In genomic region chr12:108941282-108941681, GRCm38 (mm10) we compare ENCODE assay signal across 21 mouse cellular contexts. TPM values are rescaled to one million over a fixed set of nuclear protein-coding genes. Genes with fewer than 3 reads are reported as not detected.
DNase-seq lines count a peak whose midpoint lies in the region; ATAC-seq and TF ChIP-seq lines count a peak whose summit lies in the region.
"Had no signal": no experiment of that assay in that cellular context is flagged by ENCODE, and none has a peak within 500 bp of the region (broad histone marks: within the 10 kb centered on the region; RNA-seq: fewer than 3 reads in every experiment).

No protein-coding gene starts in this region.

- H3K27me3 ChIP-seq in intestine, postnatal 0 days (replicated peaks; ENCODE audit: control insufficient read depth, insufficient read depth, low read length): no peaks in the 10 kb centered on the region
- H3K27me3 ChIP-seq in intestine, embryonic 15.5 days (replicated peaks): no peaks in the 10 kb centered on the region
- no peaks in the 10 kb centered on the region for H3K27me3 ChIP-seq in liver, postnatal 0 days (ENCODE audit: insufficient read depth, low read length)
- H3K27me3 ChIP-seq in liver, embryonic 12.5 days (replicated peaks): no peaks in the 10 kb centered on the region
- H3K27me3 ChIP-seq: embryonic facial prominence, embryonic 13.5 days; forebrain, embryonic 12.5 days; hindbrain, embryonic 13.5 days had no signal

- no peak for DNase-seq in liver, postnatal 0 days
- peak; percentile 24 for DNase-seq in adipocyte (ENCODE audit: low spot score)
- DNase-seq in brain, embryonic 14.5 days (ENCODE audit: low read depth): no peak
- DNase-seq in thymus, postnatal 4 days: no peak
- DNase-seq: adrenal gland, adult 8-10 months; adrenal gland, postnatal 36 days; cerebellum, adult 11-12 months; cerebellum, adult 9-10 months; cerebellum, postnatal 25 days; gastrocnemius, postnatal 25 days; heart, postnatal 10 days; heart, postnatal 4 days had no signal

- no peak overlapping the region for H3K4me3 ChIP-seq in intestine, postnatal 0 days (ENCODE audit: low read depth, low read length)
- H3K4me3 ChIP-seq in intestine, embryonic 15.5 days (replicated peaks): no peak overlapping the region
- H3K4me3 ChIP-seq in liver, postnatal 0 days (ENCODE audit: low read depth, low read length): no peak overlapping the region
- H3K4me3 ChIP-seq in liver, embryonic 12.5 days: no peak overlapping the region
- H3K4me3 ChIP-seq: embryonic facial prominence, embryonic 13.5 days; forebrain, embryonic 12.5 days; heart, embryonic 10.5 days; hindbrain, embryonic 13.5 days had no signal

- no peaks in the 10 kb centered on the region for H3K4me1 ChIP-seq in intestine, postnatal 0 days (replicated peaks; ENCODE audit: control insufficient read depth, insufficient read depth, low read length)
- H3K4me1 ChIP-seq in intestine, embryonic 15.5 days (replicated peaks): no peaks in the 10 kb centered on the region
- H3K4me1 ChIP-seq in liver, postnatal 0 days (ENCODE audit: insufficient read depth): peaks cover 3% of the 10 kb centered on the region; the same call in 1 of the 2 replicates
- no peaks in the 10 kb centered on the region for H3K4me1 ChIP-seq in liver, embryonic 12.5 days

- H3K27ac ChIP-seq in intestine, postnatal 0 days (ENCODE audit: low read depth, low read length): no peak overlapping the region
- H3K27ac ChIP-seq in intestine, embryonic 15.5 days: no peak overlapping the region
- no peak overlapping the region for H3K27ac ChIP-seq in liver, postnatal 0 days (ENCODE audit: low read depth)
- no peak overlapping the region for H3K27ac ChIP-seq in liver, embryonic 12.5 days
- H3K27ac ChIP-seq: embryonic facial prominence, embryonic 13.5 days; forebrain, embryonic 12.5 days; heart, embryonic 10.5 days; hindbrain, embryonic 13.5 days had no signal

- no peaks in the 10 kb centered on the region for H3K36me3 ChIP-seq in intestine, postnatal 0 days (ENCODE audit: control insufficient read depth, insufficient read depth)
- no peaks in the 10 kb centered on the region for H3K36me3 ChIP-seq in intestine, embryonic 15.5 days
- no peaks in the 10 kb centered on the region for H3K36me3 ChIP-seq in liver, postnatal 0 days (replicated peaks; ENCODE audit: insufficient read depth, low read length)
- H3K36me3 ChIP-seq in liver, embryonic 12.5 days: no peaks in the 10 kb centered on the region
- H3K36me3 ChIP-seq: embryonic facial prominence, embryonic 13.5 days; forebrain, embryonic 12.5 days; heart, embryonic 10.5 days; hindbrain, embryonic 13.5 days had no signal

- peak; percentile 35 for TF ChIP-seq CTCF in intestine, postnatal 0 days (IDR thresholded peaks at IDR 0.05; ENCODE audit: low read depth)
- TF ChIP-seq CTCF in liver, postnatal 0 days (IDR thresholded peaks at IDR 0.05; ENCODE audit: low read depth): peak; percentile 12; the same call in 1 of the 2 replicates
- peak; percentile 11; the same call in 1 of the 2 replicates for TF ChIP-seq CTCF in brain, embryonic 14.5 days (IDR thresholded peaks at IDR 0.05; ENCODE audit: borderline replicate concordance, extremely low read depth, insufficient read depth, insufficient read length)

- TF ChIP-seq POLR2A in brain, embryonic 14.5 days (IDR thresholded peaks at IDR 0.05; ENCODE audit: borderline replicate concordance, extremely low read depth, insufficient read depth, insufficient read length, poor library complexity, severe bottlenecking): no peak

- TF ChIP-seq EP300 in liver, postnatal 0 days (IDR thresholded peaks at IDR 0.05; ENCODE audit: low read depth): no peak

- no peak overlapping the region for H3K4me2 ChIP-seq in intestine, postnatal 0 days (replicated peaks; ENCODE audit: low read depth)
- no peak overlapping the region for H3K4me2 ChIP-seq in intestine, embryonic 15.5 days (replicated peaks)
- no peak overlapping the region for H3K4me2 ChIP-seq in liver, postnatal 0 days (ENCODE audit: low read depth, low read length)
- no peak overlapping the region for H3K4me2 ChIP-seq in liver, embryonic 12.5 days
- H3K4me2 ChIP-seq: embryonic facial prominence, embryonic 13.5 days; forebrain, embryonic 12.5 days; hindbrain, embryonic 13.5 days had no signal

- ATAC-seq in intestine, postnatal 0 days: no peak
- ATAC-seq in intestine, embryonic 15.5 days: no peak
- no peak for ATAC-seq in liver, postnatal 0 days
- ATAC-seq in liver, embryonic 12.5 days: no peak
- ATAC-seq in cerebellum, adult (ENCODE audit: insufficient number of reproducible peaks, low FRiP score, low TSS enrichment): no peak
- ATAC-seq: forebrain, embryonic 16.5 days had no signal

- H3K9me3 ChIP-seq in intestine, postnatal 0 days (ENCODE audit: control insufficient read depth): no peaks in the 10 kb centered on the region
- no peaks in the 10 kb centered on the region for H3K9me3 ChIP-seq in intestine, embryonic 15.5 days
- H3K9me3 ChIP-seq in liver, postnatal 0 days (ENCODE audit: low read length): no peaks in the 10 kb centered on the region
- H3K9me3 ChIP-seq in liver, embryonic 12.5 days (replicated peaks): no peaks in the 10 kb centered on the region
- H3K9me3 ChIP-seq: embryonic facial prominence, embryonic 13.5 days; forebrain, embryonic 12.5 days; heart, embryonic 10.5 days; hindbrain, embryonic 13.5 days had no signal

- 54% methylated on average over 2 of the region's 2 CpGs for WGBS in intestine, postnatal 0 days
- WGBS in intestine, embryonic 15.5 days: 62% methylated on average over 2 of the region's 2 CpGs
- WGBS in liver, postnatal 0 days (ENCODE audit: insufficient replicate concordance): 56% methylated on average over 2 of the region's 2 CpGs
- WGBS in liver, embryonic 12.5 days (ENCODE audit: insufficient replicate concordance): 56% methylated on average over 2 of the region's 2 CpGs

- no peak overlapping the region for H3K9ac ChIP-seq in intestine, postnatal 0 days (ENCODE audit: low read depth, low read length)
- no peak overlapping the region for H3K9ac ChIP-seq in intestine, embryonic 15.5 days
- no peak overlapping the region for H3K9ac ChIP-seq in liver, postnatal 0 days (replicated peaks)
- H3K9ac ChIP-seq in liver, embryonic 12.5 days: no peak overlapping the region
- H3K9ac ChIP-seq: embryonic facial prominence, embryonic 13.5 days; forebrain, embryonic 12.5 days; hindbrain, embryonic 13.5 days had no signal

RNA-seq across cellular contexts. Expression of gene Wars, which starts 47.3 kb away (rescaled TPM):
- 34.5 and 36.5 TPM in 2 replicates for polyA plus RNA-seq in intestine, postnatal 0 days (2015; fragmentation: Nextera tagmentation; extraction: Ambion mirVana)
- polyA plus RNA-seq in intestine, embryonic 15.5 days (2015; fragmentation: Nextera tagmentation; extraction: Ambion mirVana): 81.9 and 85.5 TPM in 2 replicates
- polyA plus RNA-seq in liver, postnatal 0 days (2015; fragmentation: Nextera tagmentation; extraction: Ambion mirVana): 13.8 and 15.9 TPM in 2 replicates
- 58.8 and 61.7 TPM in 2 replicates for polyA plus RNA-seq in liver, embryonic 12.5 days (2016; fragmentation: Nextera tagmentation; extraction: Ambion mirVana)
- polyA plus RNA-seq in brain, embryonic 14.5 days (2012; rRNA removed): 107 and 119 TPM in 2 replicates

RNA-seq across cellular contexts. Expression of gene Wdr25, which starts 47.9 kb away (rescaled TPM):
- 2.7 and 2.9 TPM in 2 replicates for polyA plus RNA-seq in intestine, postnatal 0 days (2015; fragmentation: Nextera tagmentation; extraction: Ambion mirVana)
- 5.7 and 8.3 TPM in 2 replicates for polyA plus RNA-seq in intestine, embryonic 15.5 days (2015; fragmentation: Nextera tagmentation; extraction: Ambion mirVana)
- polyA plus RNA-seq in liver, postnatal 0 days (2015; fragmentation: Nextera tagmentation; extraction: Ambion mirVana): 2.4 and 2.6 TPM in 2 replicates
- polyA plus RNA-seq in liver, embryonic 12.5 days (2016; fragmentation: Nextera tagmentation; extraction: Ambion mirVana): 5.2 and 5.3 TPM in 2 replicates
- 11.0 and 13.8 TPM in 2 replicates for polyA plus RNA-seq in brain, embryonic 14.5 days (2012; rRNA removed)
